Mouse (Mus musculus): Measurements from ENCODE around the gene Gm49337. TPM values are rescaled to one million over a fixed set of nuclear protein-coding genes. Genes with fewer than 3 reads are reported as not detected.

Gene Gm49337
- polyA plus RNA-seq, 1 experiment from 2014 or later: not detected

DNA sequence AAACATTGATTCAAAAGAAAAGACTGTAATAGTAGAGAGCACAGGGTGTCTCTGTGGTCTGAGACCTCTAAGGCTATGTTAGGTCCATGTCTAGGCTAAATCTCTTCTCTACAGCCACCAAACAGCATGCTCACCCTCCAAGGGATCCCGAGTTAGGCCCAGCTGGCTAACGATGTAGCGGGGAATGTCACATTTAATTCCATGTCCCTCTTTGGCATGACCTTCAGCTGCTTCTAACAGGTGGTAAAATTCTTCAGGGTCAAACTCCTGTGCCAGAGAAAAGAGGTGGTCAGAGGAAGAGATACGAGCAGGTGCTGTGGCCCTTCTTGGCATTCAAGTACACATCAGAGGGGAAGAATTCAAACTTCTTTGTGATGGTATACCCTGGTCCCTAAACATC lies 144.4 kb downstream of the Gm49337 start:
- Histone ChIP-seq H3K27ac (replicated peaks; ENCODE audit: low read depth, low read length) (no peak overlapping the region), H3K9ac (replicated peaks; ENCODE audit: low read length) (no peak overlapping the region), H3K36me3 (replicated peaks; ENCODE audit: control insufficient read depth, insufficient read depth, low read depth, low read length) (peaks cover 4% of the 10 kb centered on the region; the same call in 1 of the 2 replicates), H3K4me1 (ENCODE audit: control insufficient read depth, insufficient read depth, low read length) (no peaks in the 10 kb centered on the region), H3K27me3 (ENCODE audit: control insufficient read depth, insufficient read depth, low read length) (no peaks in the 10 kb centered on the region), H3K9me3 (replicated peaks; ENCODE audit: control insufficient read depth, low read length) (no peaks in the 10 kb centered on the region), H3K4me3 (ENCODE audit: low read depth, low read length) (no peak overlapping the region), H3K4me2 (ENCODE audit: low read depth, low read length) (no peak overlapping the region)
- ATAC-seq (replicated peaks; ENCODE audit: insufficient number of reproducible peaks, low FRiP score, low TSS enrichment, low read depth): no peak
- no peak for DNase-seq (ENCODE audit: low spot score)
- 86% methylated on average over 4 of the region's 4 CpGs for WGBS

DNA sequence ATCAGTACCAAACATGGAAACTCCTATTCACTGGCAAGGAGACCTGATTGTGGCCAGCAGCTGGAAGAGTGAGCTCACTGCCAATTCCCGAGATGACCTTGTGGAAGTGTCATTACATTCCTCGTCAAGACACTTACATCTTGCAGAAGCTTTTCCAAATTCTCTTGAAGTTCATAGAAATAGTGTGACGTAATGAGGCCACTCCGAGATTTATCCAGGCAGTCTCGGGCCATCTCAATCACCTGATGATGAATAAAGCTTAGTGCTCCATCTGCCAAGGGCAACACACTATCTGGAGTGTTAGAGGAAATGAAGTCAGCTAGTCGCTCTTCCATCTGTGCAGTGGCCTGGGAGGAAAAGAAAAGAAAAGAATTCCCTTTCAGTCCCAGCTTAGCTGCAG lies 148.9 kb downstream of the Gm49337 start:
- no peak for ATAC-seq (replicated peaks; ENCODE audit: insufficient number of reproducible peaks, low FRiP score, low TSS enrichment, low read depth)

DNA sequence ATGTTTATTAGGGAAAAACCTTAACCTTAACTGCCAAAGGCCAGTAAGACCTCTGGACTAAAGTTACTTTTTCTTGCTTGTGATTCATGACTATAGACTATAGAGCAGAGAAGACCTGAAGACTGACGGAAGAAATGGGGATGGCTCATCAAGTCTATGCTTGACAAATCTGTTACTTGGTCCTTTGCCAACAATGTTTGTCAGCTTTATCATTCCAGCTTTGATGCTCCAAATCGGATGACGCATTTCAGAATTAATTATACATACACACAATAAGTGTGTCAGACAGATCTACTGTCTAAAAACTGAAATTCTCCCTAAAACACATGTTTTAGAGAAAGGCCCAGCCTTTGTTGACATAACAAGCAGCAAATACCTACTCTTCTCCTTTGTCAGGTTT lies 156.1 kb downstream of the Gm49337 start:
- no peaks in the 10 kb centered on the region for H3K36me3 ChIP-seq (replicated peaks; ENCODE audit: control insufficient read depth, insufficient read depth, low read depth, low read length)
- no peak overlapping the region for H3K27ac ChIP-seq (replicated peaks; ENCODE audit: low read depth, low read length)
- no peak overlapping the region for H3K9ac ChIP-seq (replicated peaks; ENCODE audit: low read length)
- ATAC-seq (replicated peaks; ENCODE audit: insufficient number of reproducible peaks, low FRiP score, low TSS enrichment, low read depth): no peak
- no peak overlapping the region for H3K4me3 ChIP-seq (ENCODE audit: low read depth, low read length)
- H3K4me2 ChIP-seq (ENCODE audit: low read depth, low read length): no peak overlapping the region
- H3K4me1 ChIP-seq (ENCODE audit: control insufficient read depth, insufficient read depth, low read length): no peaks in the 10 kb centered on the region
- H3K27me3 ChIP-seq (ENCODE audit: control insufficient read depth, insufficient read depth, low read length): no peaks in the 10 kb centered on the region
- H3K9me3 ChIP-seq (replicated peaks; ENCODE audit: control insufficient read depth, low read length): no peaks in the 10 kb centered on the region
- no peak for DNase-seq (ENCODE audit: low spot score)
- WGBS: 95% methylated on average over 3 of the region's 3 CpGs

More for the DNA sequence above, 148.9 kb downstream of the Gm49337 start:
- Histone ChIP-seq H3K27me3 (ENCODE audit: control insufficient read depth, insufficient read depth, low read length) (no peaks in the 10 kb centered on the region), H3K4me2 (ENCODE audit: low read depth, low read length) (no peak overlapping the region), H3K9me3 (replicated peaks; ENCODE audit: control insufficient read depth, low read length) (no peaks in the 10 kb centered on the region), H3K9ac (replicated peaks; ENCODE audit: low read length) (no peak overlapping the region), H3K4me1 (ENCODE audit: control insufficient read depth, insufficient read depth, low read length) (no peaks in the 10 kb centered on the region), H3K4me3 (ENCODE audit: low read depth, low read length) (no peak overlapping the region), H3K36me3 (replicated peaks; ENCODE audit: control insufficient read depth, insufficient read depth, low read depth, low read length) (peaks cover 3% of the 10 kb centered on the region; the same call in 1 of the 2 replicates), H3K27ac (replicated peaks; ENCODE audit: low read depth, low read length) (no peak overlapping the region)
- WGBS: 90% methylated on average over 6 of the region's 6 CpGs
- DNase-seq (ENCODE audit: low spot score): no peak

DNA sequence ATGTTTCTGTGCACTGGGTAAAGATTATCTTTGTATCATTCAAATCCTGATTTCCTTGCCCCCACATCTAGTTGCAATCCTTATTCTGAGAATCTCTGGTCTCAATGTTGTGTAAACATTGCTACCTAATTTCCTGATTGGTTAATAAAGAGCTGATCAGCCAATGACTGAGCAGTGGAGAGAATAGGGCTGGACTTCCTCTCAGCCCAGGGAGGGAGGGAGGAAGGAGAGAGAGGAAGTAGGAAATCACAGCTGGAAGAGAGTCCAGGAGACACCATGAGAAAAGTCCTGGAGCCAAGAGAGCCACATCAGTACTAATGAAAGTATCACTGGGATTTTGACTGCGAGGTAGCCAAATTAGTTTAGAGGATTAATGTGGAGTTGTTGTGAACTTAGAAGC lies 163.1 kb downstream of the Gm49337 start:
- no peak for ATAC-seq (replicated peaks; ENCODE audit: insufficient number of reproducible peaks, low FRiP score, low TSS enrichment, low read depth)
- Histone ChIP-seq H3K4me3 (ENCODE audit: low read depth, low read length) (no peak overlapping the region), H3K27me3 (ENCODE audit: control insufficient read depth, insufficient read depth, low read length) (no peaks in the 10 kb centered on the region), H3K9ac (replicated peaks; ENCODE audit: low read length) (no peak overlapping the region), H3K27ac (replicated peaks; ENCODE audit: low read depth, low read length) (no peak overlapping the region), H3K4me2 (ENCODE audit: low read depth, low read length) (no peak overlapping the region), H3K4me1 (ENCODE audit: control insufficient read depth, insufficient read depth, low read length) (no peaks in the 10 kb centered on the region), H3K9me3 (replicated peaks; ENCODE audit: control insufficient read depth, low read length) (no peaks in the 10 kb centered on the region), H3K36me3 (replicated peaks; ENCODE audit: control insufficient read depth, insufficient read depth, low read depth, low read length) (no peaks in the 10 kb centered on the region)
- WGBS: 90% methylated on average over 1 of the region's 1 CpGs
- no peak for DNase-seq (ENCODE audit: low spot score)

DNA sequence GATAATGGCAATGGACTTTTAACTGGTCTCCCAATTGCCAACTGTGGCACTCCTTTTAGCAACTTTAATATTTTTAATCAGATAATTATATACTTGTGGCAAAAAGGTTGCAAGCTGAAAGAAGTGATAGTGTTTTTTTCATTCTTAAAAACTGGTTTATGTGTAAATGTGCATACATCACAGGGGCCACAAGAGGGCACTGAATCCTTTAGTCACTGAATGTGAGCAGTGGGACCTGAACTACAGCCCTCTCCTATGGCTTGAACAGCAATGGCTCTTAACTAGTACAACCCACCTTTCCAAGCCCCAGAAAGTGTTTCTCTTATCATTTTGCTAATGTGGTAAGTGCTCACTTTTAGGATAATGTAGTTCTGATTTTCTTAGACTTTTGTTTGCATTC lies 168.9 kb downstream of the Gm49337 start:
- H3K9me3 ChIP-seq (replicated peaks; ENCODE audit: control insufficient read depth, low read length): no peaks in the 10 kb centered on the region
- DNase-seq (ENCODE audit: low spot score) (peak; percentile 78), ATAC-seq (replicated peaks; ENCODE audit: insufficient number of reproducible peaks, low FRiP score, low TSS enrichment, low read depth) (no peak)
- no peak overlapping the region for H3K27ac ChIP-seq (replicated peaks; ENCODE audit: low read depth, low read length)
- no peaks in the 10 kb centered on the region for H3K27me3 ChIP-seq (ENCODE audit: control insufficient read depth, insufficient read depth, low read length)
- H3K9ac ChIP-seq (replicated peaks; ENCODE audit: low read length): no peak overlapping the region
- no peak overlapping the region for H3K4me2 ChIP-seq (ENCODE audit: low read depth, low read length)
- no peaks in the 10 kb centered on the region for H3K36me3 ChIP-seq (replicated peaks; ENCODE audit: control insufficient read depth, insufficient read depth, low read depth, low read length)
- no peak overlapping the region for H3K4me3 ChIP-seq (ENCODE audit: low read depth, low read length)
- no peaks in the 10 kb centered on the region for H3K4me1 ChIP-seq (ENCODE audit: control insufficient read depth, insufficient read depth, low read length)

Other genes starting within 250 kb of the Gm49337 start
- gene Dmbx1, start 233.5 kb upstream of the Gm49337 start, polyA plus RNA-seq (2014; fragmentation: Nextera tagmentation; extraction: Ambion mirVana): 1.0 and 1.4 TPM in 2 replicates
- 1.4 and 1.8 TPM in 2 replicates for gene Faah, start 155.5 kb upstream of the Gm49337 start, polyA plus RNA-seq (2014; fragmentation: Nextera tagmentation; extraction: Ambion mirVana)
- gene Nsun4, start 119.5 kb upstream of the Gm49337 start, polyA plus RNA-seq (2014; fragmentation: Nextera tagmentation; extraction: Ambion mirVana): 20.5 and 21.3 TPM in 2 replicates
- gene Uqcrh, start 98.3 kb upstream of the Gm49337 start, polyA plus RNA-seq (2014; fragmentation: Nextera tagmentation; extraction: Ambion mirVana): 445 and 455 TPM in 2 replicates
- gene Lrrc41, start 98.1 kb upstream of the Gm49337 start, polyA plus RNA-seq (2014; fragmentation: Nextera tagmentation; extraction: Ambion mirVana): 74.8 and 78.4 TPM in 2 replicates
- gene Rad54l, start 49.7 kb upstream of the Gm49337 start, polyA plus RNA-seq (2014; fragmentation: Nextera tagmentation; extraction: Ambion mirVana): 57.6 and 60.1 TPM in 2 replicates
- 52.7 and 56.8 TPM in 2 replicates for gene Pomgnt1, start 49.5 kb upstream of the Gm49337 start, polyA plus RNA-seq (2014; fragmentation: Nextera tagmentation; extraction: Ambion mirVana)
- 1.6 and 2.1 TPM in 2 replicates for gene Lurap1, start 22.0 kb upstream of the Gm49337 start, polyA plus RNA-seq (2014; fragmentation: Nextera tagmentation; extraction: Ambion mirVana)
- 0.24 TPM in 1 of 2 replicates, not detected in the other for gene Tspan1, start 5.8 kb upstream of the Gm49337 start, polyA plus RNA-seq (2014; fragmentation: Nextera tagmentation; extraction: Ambion mirVana)
- gene 1700042G07Rik, start within 50 bp of the Gm49337 start, polyA plus RNA-seq (2014; fragmentation: Nextera tagmentation; extraction: Ambion mirVana): not detected in 2 replicates
- 49.0 and 50.5 TPM in 2 replicates for gene Pik3r3, start 48.2 kb downstream of the Gm49337 start, polyA plus RNA-seq (2014; fragmentation: Nextera tagmentation; extraction: Ambion mirVana)

Data from embryonic facial prominence, embryonic 11.5 days (tissue).